In the genomic region with DNA sequence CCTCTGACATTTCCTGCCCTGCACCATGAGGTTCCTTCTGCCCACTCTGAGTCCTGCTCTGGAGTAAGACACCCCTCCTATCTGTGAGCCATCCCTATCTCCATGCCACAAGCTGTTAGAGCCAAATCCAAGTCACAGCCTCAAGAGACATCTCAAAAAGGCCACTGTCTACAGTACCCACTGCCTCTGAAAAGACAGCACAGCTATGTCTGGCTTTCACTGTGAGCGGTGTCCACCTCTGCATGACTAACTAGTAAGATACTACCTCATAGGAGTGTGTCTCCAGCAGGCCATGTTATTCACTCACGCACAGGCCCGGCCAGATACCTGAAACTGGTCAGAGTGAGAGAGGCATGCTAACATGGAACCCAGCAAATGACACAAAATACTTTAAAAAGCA, we compare ENCODE assay signal across 20 mouse cellular contexts. TPM values are rescaled to one million over a fixed set of nuclear protein-coding genes. Genes with fewer than 3 reads are reported as not detected.
A peak's percentile ranks its signal among the peaks of the same experiment; 100 is the strongest.
DNase-seq lines count a peak whose midpoint lies in the region; ATAC-seq lines count a peak whose summit lies in the region.
"Had no signal": no experiment of that assay in that cellular context is flagged by ENCODE, and none has a peak within 500 bp of the region (broad histone marks: within the 10 kb centered on the region; RNA-seq: fewer than 3 reads in every experiment).

No protein-coding gene starts in this region.

- ATAC-seq in heart, embryonic 11.5 days (replicated peaks; ENCODE audit: insufficient number of reproducible peaks, low FRiP score, low TSS enrichment), result no peak
- ATAC-seq: forebrain, embryonic 14.5 days; forebrain, embryonic 16.5 days had no signal

- H3K4me3 ChIP-seq in heart, embryonic 11.5 days (ENCODE audit: low read depth, low read length), result no peak overlapping the region
- H3K4me3 ChIP-seq: embryonic facial prominence, embryonic 13.5 days; embryonic facial prominence, embryonic 15.5 days; erythroblast, embryonic 14.5 days; forebrain, embryonic 10.5 days had no signal

- no peak overlapping the region for H3K27ac ChIP-seq in heart, embryonic 11.5 days (ENCODE audit: low read depth, low read length)
- H3K27ac ChIP-seq: embryonic facial prominence, embryonic 13.5 days; embryonic facial prominence, embryonic 15.5 days; forebrain, embryonic 10.5 days had no signal

- H3K9ac ChIP-seq in heart, embryonic 11.5 days (ENCODE audit: low read depth, low read length), result no peak overlapping the region
- H3K9ac ChIP-seq: embryonic facial prominence, embryonic 13.5 days; embryonic facial prominence, embryonic 15.5 days had no signal

- no peak overlapping the region for H3K4me2 ChIP-seq in heart, embryonic 11.5 days
- H3K4me2 ChIP-seq: embryonic facial prominence, embryonic 13.5 days; embryonic facial prominence, embryonic 15.5 days had no signal

- no peaks in the 10 kb centered on the region for H3K4me1 ChIP-seq in heart, embryonic 11.5 days (ENCODE audit: control insufficient read depth, insufficient read depth, low read length)
- H3K4me1 ChIP-seq: embryonic facial prominence, embryonic 13.5 days; embryonic facial prominence, embryonic 15.5 days; forebrain, embryonic 10.5 days had no signal

- H3K27me3 ChIP-seq in heart, embryonic 11.5 days (ENCODE audit: control insufficient read depth, insufficient read depth, low read length), result no peaks in the 10 kb centered on the region
- H3K27me3 ChIP-seq: embryonic facial prominence, embryonic 13.5 days; embryonic facial prominence, embryonic 15.5 days had no signal

- peaks cover 52% of the 10 kb centered on the region for H3K36me3 ChIP-seq in heart, embryonic 11.5 days (ENCODE audit: control insufficient read depth, insufficient read depth, low read length)

- peak; percentile 84 for DNase-seq in heart, adult 11 months
- DNase-seq in testis, postnatal 10 days (ENCODE audit: low spot score), result peak; percentile 27
- DNase-seq in testis, postnatal 14 days (ENCODE audit: low spot score), result no peak
- DNase-seq: adrenal gland, adult 2 months; adrenal gland, postnatal 10 days; adrenal gland, postnatal 25 days; cerebellum, adult 11 months; cerebellum, adult 18-20 months; cerebellum, adult 8-10 months; cerebellum, adult 9-11 months; cerebellum, postnatal 14 days; cerebellum, postnatal 36 days; embryo, embryonic 11 days had no signal

- WGBS in heart, embryonic 11.5 days (ENCODE audit: insufficient replicate concordance), result 96% methylated on average over 3 of the region's 3 CpGs

- H3K9me3 ChIP-seq in heart, embryonic 11.5 days (replicated peaks; ENCODE audit: control insufficient read depth, low read length), result no peaks in the 10 kb centered on the region
- H3K9me3 ChIP-seq: embryonic facial prominence, embryonic 13.5 days; embryonic facial prominence, embryonic 15.5 days; forebrain, embryonic 10.5 days had no signal

RNA-seq across cellular contexts. Expression of a gene that starts 16.7 kb away (rescaled TPM):
- 6.3 and 8.3 TPM in 2 replicates for polyA plus RNA-seq in heart, embryonic 11.5 days (2014; fragmentation: Nextera tagmentation; extraction: Ambion mirVana)
